Mouse (Mus musculus): ENCODE results near the gene 2310011J03Rik.

The 2310011J03Rik gene

DNA sequence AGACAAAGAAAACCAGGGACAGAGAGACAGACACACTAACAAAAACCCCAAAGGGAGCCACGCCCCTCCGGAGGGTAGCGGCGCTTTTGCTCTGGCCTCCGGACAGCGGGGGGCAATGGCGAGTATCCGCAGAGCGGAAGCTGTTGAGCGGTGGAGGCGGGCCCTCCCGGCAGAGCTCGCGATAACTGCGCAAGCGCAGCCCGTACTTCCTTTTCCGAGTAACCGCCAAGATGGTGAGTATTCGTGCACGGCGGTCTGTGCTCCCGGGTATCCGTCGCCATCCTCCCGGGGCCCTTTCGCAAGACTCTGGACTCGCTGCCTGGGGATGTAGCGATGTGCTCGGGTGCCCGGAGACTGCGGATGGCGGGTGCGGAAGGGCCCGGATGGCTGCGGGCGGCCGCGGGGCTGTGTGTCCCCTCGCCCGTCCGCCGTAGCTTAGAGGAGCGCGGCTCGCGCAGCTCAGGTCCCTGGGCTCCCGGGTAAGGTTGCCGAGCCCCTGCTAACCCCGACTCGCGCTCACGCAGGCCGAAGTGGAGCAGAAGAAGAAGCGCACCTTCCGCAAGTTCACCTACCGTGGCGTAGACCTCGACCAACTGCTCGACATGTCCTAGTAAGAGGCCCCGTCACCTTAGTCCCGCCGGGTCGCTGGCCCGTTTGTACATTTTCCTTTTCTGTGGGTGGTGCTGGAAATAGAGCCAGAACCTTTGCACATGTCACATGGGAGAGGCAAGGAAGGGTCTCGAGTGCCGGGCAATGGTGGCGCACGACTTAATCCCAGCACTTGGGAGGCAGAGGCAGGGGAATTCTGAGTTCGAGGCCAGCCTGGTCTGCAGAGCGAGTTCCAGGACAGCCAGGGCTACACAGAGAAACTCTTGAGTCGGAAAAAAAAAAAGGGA lies 27.8 kb downstream of the 2310011J03Rik start, which contains the start of gene Rps15:
TSS of gene Rps15 (plus strand) at position 203 of the 896 bp plus-strand sequence.
- DNase-seq (ENCODE audit: low spot score in 2 of 2): peak; percentile 92 to 96

GRCm38 (mm10) chr10:80288657-80289056 lies 31.7 kb downstream of the 2310011J03Rik start:
- DNase-seq (ENCODE audit: low spot score in 2 of 2): no peak

DNA sequence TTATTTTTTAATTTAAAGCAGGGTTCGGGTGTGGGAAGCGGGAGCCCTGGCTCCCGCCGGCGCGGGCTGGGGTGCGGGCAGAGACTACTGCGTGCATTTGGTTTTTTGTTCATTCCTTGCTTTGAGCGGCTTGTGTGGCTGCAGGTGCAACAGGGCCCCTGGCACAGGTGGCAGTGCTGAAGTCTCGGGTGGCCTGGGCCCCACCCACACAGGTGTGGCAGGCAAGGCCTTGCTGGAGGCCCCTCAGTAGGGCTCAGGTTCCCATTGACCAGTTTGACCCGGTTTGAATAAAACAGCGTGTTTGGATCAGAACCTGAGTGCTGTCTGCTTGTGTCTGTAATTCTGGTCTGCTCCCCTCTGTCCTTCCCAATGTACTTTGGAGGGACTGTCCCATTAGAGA lies 32.2 kb downstream of the 2310011J03Rik start:
- no peak for DNase-seq (ENCODE audit: low spot score in 2 of 2)

GRCm38 (mm10) chr10:80285222-80286070 lies 34.9 kb downstream of the 2310011J03Rik start:
- no peak for DNase-seq (ENCODE audit: low spot score in 2 of 2)

GRCm38 (mm10) chr10:80282481-80283441 lies 37.6 kb downstream of the 2310011J03Rik start:
- no peak for DNase-seq (ENCODE audit: low spot score in 2 of 2)

DNA sequence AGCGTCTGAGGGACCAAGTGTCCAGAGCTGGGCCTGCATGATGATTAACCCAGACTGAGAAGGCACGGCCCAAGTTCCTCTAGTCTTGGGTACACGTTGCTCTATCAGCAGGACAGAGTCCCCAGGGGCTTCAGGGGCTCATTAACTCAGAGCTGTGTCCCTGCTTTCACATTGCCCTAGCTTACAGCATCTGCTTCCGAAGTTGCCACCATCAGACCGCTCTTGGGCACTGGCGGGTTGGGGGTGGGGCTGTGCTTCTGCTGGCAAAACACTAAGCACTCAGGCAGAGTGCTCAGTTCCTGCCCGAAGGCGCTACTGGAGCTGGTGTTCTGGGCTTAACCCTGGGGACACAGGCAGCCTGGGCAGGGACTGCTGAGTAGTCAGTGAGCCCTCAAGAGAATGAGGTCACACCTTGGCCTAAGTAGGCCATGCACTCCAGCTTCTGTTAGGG lies 38.4 kb downstream of the 2310011J03Rik start:
- no peak for DNase-seq (ENCODE audit: low spot score in 2 of 2)

DNA sequence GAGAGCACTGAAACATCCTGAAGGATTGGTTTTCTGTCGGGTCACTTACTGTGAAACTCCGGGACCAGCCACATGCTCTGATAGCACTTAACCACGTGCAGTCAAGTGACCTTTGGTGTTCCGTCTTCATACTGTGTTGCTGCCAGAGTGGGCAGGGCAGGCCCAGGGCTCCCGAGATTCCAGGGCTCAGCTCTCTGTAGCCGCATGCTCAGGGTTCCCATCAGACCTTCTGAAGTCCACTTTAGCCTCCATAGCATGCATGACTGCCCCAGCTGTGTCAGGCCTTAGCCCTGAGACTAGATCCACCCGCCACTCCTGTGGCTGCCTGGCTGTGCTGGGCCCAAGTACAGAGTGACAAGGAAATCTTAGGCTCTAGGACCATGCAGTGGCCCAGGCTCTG lies 39.0 kb downstream of the 2310011J03Rik start:
- DNase-seq (ENCODE audit: low spot score in 2 of 2): no peak

GRCm38 (mm10) chr10:80279273-80279672 lies 41.1 kb downstream of the 2310011J03Rik start:
- no peak for DNase-seq (ENCODE audit: low spot score in 2 of 2)

DNA sequence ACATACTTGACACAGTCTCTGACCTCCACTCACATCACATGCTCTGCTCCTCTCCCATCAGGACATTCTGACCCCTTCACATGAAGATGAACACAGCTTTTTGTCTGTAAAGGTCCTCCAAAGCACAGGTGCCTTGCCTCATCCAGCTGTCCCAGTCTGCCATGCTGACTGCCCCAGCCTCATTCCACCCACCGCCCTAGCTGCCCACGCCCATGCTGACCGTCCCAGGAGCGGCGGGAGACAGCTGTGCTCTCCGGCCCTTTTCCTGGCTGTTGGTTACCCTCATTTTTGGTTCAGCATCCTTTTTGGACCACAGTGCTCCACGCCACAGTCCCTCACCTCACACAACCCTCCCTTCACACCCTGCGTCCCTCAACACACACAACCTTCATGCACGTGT lies 41.9 kb downstream of the 2310011J03Rik start:
- DNase-seq (ENCODE audit: low spot score in 2 of 2): no peak

- DNase-seq (ENCODE audit: low spot score in 2 of 2): no peak
These were observed 44.1 kb downstream of the 2310011J03Rik start for GRCm38 (mm10) chr10:80276238-80276637.

- DNase-seq (ENCODE audit: low spot score in 2 of 2): no peak
These were observed 46.5 kb downstream of the 2310011J03Rik start for GRCm38 (mm10) chr10:80273847-80274246.

GRCm38 (mm10) chr10:80271870-80272585 lies 48.3 kb downstream of the 2310011J03Rik start:
- no peak for DNase-seq (ENCODE audit: low spot score in 2 of 2)

DNA sequence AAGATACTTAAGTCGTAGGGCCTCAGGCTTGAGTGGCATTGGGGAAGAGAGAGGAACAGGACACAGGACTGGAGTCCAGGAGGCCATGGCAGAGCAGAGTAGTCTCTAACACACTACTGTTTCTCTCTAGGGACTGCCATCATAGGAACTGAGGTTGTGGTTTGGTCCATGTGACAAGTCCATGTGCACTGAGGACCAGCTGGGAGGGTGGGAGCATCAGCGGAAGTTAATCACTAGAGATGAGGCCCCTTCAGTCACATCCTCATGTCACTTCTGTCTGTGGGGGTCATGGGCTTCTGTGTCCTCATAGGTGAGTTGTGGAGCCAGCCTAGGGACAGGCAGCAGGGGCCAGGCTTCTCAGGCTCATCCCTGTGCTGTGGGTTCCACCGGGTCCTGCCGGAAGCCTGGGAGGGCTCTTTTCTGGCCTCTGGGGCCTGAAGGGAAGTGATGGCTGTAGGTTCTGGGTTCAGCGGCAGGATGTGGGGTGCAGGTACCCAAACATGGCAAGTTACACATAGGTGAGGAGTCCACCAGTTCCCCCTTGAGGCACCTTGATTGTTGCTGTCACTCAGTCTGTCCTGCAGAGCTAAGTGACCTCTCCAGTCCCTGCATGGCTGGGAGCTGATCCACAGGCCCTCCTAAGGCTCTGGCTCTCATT lies 49.0 kb downstream of the 2310011J03Rik start:
- no peak for DNase-seq (ENCODE audit: low spot score in 2 of 2)

DNA sequence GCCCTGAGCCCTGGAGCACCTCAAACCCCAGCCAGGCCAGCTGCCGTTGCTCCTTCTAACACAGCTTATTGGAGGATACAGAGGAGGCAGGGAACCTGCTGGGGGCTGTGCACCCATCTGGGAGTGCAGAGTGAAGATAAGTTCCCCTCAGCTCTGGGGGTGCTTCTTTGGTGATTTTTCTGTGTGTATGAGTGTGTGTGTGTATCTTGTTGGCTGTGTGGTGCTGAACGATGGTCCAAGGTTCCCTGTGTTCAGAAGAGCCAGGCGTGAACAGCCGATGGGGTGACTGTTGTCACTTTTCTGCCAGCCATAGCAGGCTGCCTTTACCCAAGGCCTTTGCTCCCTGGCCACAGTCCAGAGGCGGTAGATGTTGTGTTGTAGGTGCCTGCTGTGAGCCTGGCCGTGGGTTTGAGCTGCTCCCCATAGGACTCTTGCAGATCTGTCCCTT lies 49.6 kb downstream of the 2310011J03Rik start:
- peak in 1 of 2 experiments; percentile 47 for DNase-seq (ENCODE audit: low spot score in 2 of 2)

GRCm38 (mm10) chr10:80270099-80270498 lies 50.2 kb downstream of the 2310011J03Rik start:
- no peak for DNase-seq (ENCODE audit: low spot score in 2 of 2)

Measured in spleen, postnatal 10 days (tissue).